Mouse (Mus musculus) spleen, adult 18-20 months (tissue): ENCODE results near the gene Pgs1.
A peak's percentile ranks its signal among the peaks of the same experiment; 100 is the strongest.

ENCODE experiments used
- DNase-seq, 2 experiments: peaks; one replicate each; pipeline ENCODE4 v3.0.0; 2022; ENCODE audit warnings: mixed read lengths in 2 of 2

Pgs1 gene

DNA sequence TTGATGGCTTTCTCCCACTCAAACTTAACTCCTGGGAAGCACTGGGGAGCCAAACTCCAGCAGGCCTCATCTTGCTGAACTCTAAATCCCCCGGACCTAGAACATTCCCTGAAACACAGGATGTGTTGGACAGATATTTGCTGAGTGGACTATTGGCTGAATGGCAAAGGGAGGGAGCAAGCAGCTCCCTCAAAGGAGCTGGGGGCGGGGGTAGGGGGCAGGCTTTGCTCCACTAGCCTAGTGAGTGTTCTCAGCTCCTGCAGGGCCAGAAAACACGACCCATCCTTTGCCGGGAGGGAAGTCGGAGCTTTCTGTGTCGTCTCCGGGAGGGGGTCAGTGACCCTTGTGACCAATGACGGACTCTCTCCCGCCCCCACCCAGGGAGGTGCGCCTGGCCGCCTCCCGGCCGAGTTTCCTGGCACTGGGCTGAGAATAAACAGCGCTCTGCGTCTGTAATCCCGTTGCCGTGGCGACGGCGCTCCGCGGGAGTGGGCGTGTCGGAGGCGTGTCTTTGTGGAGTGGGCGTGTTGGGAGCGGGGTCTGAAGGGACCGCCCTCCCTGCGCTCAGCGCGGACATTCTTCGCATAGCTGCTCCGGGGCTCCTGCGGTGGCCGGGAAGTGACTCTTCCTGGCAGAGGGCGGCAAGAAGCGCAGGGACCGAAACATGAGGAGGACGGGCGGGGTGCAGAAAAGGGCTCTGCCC is 22.9 kb upstream of the Pgs1 start:
- peak; percentile 96 to 98 for DNase-seq

DNA sequence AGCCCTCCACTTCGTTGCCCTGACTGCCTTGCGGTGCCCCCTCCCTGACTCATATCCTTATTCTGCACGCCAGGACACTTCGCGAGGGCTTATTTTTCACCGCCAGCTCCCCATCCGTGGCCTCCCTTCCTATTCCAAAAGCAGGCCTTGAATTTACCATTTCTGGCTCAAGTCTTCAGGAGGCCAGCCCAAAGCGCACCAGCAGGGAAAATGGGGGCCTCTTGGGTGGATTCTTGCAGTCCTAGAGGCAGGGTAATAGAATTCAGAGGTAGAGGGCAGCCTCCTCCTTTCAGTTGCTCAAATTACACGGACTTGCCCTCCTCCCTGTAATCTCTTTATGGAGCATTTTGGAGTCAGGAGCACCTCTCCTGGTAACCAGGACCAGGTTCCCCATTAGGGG is 22.2 kb upstream of the Pgs1 start:
- DNase-seq: no peak

DNA sequence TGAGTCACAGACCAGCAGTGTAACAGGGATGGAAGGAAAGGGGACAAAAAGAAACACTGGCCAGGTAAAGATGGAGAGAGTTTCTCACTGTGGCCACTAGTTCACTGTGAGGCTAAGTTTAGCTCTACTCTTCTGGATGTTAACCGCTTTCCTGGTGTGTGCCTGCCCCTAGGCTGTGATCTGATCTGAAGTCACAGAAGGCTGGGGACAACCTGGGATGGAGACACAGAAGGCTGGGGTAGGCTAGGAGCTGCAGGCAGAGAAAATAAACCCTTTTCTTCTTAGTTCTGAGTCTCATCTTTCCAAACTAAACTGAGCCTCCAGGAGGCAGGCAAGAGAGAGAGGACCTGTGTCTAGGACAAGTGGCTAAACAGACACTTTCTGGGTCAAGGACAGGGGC is 21.8 kb upstream of the Pgs1 start:
- no peak for DNase-seq

DNA sequence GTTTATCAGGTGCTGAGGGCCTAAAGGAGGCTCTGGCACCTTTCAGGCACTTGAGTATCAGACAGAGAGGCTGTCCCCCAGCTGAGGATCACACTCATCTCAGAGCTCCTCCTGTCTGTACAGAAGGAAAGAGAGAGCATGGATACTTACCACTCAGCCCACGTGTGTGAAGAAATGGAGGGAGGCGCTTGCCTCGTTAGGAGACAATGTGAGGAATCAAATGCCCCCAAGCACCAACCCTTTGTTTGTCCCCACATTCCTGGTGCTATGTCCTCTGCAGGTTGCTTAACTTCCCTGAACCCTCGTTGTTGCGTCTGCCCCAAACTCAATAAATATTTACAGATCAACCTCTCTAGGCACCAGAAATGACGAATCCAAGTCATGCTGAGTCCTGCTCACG is 21.0 kb upstream of the Pgs1 start:
- no peak for DNase-seq

DNA sequence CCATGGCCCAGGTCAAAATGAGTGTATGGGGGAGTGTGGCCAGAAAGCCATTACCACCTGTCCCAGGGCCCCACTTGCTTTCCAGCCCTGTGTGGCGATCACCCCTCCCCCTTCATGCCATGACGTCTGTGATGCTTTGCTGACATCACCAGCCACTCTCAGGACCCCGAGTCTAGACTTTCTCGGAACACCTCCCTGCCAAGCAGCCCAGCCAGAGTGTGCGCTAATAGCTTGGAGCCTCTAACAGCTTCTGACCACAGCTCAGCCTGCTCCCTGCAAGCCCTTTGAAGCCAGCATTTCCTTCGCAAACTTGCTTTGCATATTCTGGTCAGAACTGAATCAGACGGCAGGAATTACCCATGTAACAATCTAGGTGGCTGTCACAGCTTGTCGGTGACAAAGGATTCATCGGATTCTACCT is 20.5 kb upstream of the Pgs1 start:
- DNase-seq: no peak

DNA sequence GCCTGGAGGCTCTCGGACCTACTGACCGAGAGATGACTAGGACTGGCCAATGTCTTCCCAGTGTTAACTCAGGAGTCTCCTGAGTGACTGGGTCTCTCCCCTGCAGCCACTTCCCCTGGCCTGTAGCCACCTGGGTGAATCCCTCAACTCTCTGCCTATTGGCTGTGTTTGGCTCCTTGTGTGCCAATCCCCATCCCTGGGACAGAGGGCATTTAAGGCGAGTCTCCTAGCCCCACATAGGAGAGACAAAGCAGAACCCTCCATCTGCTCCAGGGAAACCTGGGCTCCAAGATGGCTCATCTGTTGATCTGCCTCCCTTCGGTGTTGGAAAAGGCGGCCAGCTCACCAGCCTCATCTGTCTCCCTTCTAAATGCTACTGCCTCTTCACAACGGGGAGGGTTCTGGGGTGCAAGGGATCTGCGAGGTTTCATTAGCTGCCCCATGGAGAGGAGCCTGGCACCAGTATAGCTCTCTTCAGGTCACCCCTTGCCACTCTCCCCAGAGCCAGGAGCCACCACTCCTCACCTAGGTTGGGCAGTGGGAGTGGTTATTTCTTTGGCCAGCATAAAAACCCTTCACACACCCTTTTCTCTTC is 19.5 kb upstream of the Pgs1 start:
- no peak for DNase-seq

DNA sequence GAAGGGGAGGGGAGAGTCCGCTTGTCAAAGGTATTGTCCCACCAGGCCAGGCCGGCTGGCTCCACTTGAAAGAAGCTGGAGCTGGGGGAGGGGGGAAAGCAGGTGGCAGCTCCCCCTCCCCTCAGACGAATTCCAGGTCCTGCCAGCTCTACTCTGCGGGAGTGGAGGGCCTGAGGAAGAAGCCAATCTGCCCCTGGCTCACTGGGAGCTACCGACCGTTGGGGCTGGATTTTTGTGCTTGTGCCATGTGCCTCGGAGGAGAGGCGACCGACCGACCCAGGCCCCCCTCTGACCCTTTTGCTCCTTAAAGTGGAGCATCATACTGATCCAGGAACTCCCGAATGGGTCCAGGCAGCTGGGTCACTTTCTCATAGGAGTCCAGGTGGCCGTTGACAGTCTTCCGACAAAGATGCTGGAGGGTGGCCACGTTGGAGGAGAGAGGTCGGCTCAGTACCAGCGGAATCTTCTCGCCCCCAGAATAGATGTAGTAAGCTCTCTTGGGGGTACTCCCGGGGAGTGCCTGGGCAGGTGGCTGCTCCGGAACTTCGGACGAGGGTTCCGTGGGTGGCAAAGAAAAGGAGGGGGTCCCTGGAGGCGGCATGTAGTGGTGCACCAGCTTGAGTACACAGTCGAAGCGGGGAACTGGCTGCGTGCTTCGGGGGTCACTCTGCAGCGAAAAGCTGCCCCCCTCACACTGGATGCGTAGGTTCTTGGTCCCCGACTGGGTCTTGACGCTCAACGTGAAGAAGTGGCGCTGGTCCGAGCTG is 18.7 kb upstream of the Pgs1 start:
- DNase-seq: no peak

DNA sequence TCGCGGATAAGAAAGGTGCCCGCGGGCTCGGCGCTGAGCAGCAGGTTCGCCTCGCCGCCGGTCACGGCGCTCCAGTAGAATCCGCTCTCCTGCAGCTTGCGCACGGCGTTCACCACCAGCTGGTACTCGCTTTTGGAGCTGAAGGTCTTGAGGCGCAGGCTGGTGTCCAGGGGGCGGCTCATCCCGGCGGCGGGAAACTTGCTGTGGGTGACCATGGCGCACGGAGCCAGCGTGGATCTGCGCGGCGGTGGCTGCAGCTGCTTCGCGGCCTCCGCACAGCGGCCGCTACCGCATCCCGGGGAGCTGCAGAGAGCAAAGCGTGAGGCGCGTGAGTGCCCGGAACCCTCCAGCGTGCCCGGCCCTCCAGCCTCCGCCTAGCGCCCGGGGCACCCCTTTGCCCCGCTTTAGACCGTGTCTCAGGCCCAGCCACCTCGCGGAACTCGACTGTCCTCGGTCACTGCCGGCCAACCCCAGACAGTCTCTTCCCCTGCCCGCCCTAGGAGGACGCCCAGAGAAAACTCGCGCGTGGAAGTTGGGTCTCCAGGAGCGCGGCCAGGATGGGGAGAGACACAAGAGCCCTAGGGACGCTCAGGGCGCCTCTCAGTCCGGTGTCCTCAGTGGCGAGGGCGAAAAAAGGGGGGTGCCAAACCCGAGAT is 17.9 kb upstream of the Pgs1 start:
- DNase-seq: no peak

DNA sequence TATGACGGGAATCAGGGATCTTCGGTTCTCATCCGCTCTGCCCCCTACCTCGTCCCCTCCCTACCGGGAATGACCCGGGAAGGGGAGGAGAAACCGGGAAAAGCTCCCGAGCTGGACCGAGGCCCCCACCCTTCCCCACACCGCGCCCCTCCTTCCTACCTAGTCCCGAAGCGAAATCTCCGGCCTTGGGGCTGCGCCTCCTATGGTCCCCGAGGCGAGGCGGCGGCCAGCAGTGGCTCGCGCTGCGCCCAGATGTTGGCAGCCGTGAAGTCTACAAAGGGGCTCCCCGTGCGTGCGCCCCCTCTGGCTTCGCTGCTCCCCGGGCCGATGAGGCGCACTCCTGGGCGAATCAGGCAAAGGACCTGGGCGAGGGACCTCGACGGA is 17.4 kb upstream of the Pgs1 start:
- no peak for DNase-seq

DNA sequence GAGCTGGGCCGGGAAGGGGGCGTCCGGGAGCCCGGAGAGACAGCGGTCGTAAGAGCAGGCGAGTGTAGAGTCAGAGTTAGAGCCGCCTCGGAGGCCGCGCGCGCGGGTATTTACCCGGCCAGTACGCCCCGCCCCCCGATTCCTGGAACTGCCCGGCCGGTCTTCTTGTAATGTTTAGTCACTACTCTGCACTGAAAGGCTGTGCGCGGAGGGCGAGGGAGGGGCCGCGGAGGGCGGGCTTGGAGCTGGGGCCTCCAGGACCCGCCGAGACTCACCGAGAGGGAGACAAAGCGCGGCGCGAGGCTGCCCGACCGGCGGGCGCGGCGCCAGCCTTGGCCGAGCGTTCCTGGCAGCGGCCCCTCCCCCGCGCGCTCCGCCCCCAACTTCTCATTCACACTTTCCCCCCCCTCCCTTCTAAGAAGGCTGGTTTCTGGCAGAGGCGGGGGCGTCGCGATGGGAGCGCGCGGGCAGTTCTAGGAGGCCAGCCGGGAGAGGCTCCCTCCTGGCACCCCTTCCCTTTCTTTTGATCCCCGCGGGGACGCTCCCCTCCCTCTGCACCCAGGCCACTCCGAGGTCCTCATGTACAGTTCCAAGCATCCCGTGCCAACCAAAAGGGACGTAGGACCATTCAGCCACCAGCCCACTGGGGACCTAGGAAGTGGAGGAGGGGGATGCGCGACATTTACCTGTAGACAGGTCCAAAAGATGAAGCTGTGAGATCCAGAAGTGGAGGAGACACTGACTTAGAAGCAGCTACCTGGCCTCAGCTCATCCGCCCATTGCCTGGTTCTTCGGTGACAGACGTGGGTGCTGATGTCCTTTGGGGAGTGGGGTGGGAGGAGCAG is 16.8 kb upstream of the Pgs1 start:
- DNase-seq: peak; percentile 84 to 92

DNA sequence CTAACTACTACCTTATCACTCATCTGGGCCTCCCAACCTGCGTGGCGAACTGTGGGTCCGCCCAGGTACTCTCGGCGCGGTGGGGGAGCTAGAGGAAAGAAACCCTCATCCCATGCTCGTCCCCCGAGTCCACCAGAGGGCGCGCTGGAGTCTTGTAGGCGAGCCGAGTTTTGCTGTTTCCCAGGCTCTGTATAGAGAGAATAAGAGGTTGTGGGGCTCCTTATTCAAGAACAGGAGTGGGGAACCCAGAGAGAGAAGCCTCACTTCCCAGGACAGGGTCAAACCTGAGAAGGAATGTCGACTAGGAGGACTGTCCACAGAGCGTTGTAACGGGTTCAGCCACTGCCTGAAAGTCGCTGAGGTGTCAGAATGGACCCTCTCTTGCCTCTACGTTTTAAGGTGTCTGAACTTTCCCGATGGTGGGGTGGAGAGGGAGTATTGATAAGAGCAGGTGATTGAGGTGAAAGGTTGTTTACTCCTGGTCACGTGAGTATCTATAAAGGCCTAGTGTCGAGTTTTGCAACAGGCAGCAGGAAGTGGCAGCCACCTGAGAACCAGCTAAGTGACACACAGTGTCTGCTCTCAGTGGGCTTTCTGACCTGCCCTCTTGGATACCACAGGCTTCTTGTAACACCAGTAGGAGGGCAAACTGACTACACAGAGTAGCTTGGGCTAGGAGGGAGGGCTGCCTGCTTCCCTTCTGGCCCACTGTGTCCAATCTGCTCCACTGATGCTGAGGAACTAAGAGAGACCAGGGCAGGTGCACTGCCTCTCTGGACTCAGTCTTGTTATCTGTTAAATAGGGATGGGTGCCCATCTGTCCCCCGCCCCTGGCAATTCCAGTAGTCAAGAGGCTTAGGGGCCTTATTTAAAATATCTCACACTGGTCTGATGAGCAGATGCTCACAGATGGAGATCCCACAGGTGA is 15.9 kb upstream of the Pgs1 start, which contains the start of gene Socs3:
Socs3 (minus strand) TSS at position 103 of the 928 bp plus-strand sequence.
- DNase-seq: peak; percentile 81 to 97

DNA sequence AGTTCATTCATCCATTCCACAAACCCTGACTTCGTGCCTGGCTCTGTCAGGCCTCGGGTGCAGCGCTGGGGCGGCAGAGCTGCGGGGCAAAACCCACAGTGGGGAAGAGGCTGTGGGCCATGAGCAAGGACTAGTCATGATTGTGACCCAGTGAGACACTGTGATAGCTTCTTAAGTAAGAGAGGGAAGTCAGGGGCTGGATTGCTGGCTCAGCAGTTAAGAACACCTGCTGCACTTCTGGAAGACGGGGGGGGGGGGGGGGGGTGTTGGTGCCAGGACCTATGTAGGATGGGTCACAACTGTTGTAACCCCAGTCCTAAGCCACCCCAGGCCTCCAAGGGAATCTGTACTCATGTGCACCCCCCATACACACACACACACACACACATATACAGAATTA is 15.0 kb upstream of the Pgs1 start:
- no peak for DNase-seq

DNA sequence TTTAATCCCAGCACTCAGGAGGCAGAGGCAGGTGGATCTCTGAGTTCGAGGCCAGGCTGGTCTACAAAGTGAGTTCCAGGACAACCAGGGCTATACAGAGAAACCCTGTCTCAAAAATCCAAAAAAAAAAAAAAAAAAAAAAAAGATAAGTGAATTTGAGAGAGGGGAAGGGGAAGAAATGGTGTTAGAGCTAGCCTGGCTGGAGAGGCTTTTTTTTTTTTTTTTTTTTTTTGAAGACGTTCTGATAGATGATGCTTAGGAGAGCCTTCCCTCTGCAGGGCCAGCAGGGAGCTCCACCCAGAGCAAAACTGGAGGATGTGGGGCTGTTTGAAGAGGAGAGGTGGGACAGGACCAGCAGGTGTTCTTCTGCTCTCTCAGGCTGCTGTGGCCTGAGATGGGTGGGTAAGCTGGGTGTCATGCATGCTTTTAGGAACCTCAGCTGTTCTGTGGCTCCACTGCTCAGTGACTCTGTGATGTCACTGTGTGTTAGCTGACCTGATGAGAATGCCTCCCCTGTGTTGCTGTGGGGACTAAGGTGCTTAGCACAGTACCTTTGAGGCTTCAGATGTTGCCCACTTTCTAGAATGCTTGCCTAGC is 14.3 kb upstream of the Pgs1 start:
- no peak for DNase-seq

DNA sequence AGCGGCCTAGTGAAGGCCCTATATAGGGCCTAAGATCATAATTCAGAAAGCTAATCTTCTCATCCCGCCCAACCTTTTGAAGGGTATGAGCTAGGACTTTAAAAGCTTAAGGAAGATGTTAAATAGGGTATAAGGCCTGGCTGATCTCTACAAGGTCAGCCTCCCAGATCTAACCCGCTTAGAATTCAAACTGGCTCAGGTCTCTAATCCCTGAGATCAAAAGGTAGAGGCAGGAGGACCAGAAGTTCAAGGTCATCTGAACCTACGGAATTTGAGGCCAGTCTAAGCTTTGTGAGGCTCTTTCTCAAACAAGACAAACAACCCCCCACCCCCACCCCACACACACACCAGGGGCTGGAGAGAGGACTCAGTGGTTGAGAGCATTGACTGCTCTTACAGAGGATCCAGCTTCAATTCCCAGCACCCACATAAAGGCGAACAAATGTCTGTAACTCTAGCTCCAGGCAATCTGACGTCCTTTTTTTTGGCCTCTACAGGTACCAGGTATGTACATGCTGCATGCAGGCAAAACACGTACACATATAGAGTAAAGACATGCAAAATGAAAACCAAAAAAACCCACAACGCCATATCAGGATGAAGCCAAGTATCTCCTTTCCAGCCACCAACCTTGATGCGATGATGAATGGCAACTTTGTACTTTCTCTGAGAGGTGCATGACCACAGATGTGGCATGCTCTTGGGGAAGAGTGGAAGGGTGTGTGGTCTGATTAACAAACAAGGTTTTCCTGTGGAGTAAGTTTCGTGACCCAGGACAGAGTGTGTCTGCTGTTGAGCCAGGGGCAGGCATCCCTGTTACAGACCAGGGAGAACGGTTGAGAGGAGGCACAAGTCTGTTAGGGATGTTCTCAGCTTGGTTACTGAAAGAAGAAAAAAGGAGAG is 13.2 kb upstream of the Pgs1 start:
- DNase-seq: no peak

DNA sequence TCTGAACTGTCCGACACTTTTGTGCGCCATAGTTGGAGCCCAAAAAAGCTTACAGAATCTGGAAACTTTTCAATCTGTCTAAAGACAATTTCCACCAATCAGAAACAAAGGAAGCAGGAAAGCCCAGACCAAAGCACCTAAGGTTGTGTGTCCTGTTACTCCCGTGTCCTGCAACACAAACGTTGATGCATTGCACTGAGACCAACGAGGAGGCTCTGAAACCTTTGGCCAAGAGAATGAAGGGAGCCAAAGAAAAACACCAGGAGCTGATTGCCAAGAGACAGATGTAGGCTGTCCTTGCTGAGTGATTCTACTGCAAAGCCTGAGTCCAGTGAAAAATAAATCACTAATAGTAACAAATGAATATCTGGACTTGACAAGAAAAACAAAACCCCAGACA is 12.5 kb upstream of the Pgs1 start:
- DNase-seq: no peak

DNA sequence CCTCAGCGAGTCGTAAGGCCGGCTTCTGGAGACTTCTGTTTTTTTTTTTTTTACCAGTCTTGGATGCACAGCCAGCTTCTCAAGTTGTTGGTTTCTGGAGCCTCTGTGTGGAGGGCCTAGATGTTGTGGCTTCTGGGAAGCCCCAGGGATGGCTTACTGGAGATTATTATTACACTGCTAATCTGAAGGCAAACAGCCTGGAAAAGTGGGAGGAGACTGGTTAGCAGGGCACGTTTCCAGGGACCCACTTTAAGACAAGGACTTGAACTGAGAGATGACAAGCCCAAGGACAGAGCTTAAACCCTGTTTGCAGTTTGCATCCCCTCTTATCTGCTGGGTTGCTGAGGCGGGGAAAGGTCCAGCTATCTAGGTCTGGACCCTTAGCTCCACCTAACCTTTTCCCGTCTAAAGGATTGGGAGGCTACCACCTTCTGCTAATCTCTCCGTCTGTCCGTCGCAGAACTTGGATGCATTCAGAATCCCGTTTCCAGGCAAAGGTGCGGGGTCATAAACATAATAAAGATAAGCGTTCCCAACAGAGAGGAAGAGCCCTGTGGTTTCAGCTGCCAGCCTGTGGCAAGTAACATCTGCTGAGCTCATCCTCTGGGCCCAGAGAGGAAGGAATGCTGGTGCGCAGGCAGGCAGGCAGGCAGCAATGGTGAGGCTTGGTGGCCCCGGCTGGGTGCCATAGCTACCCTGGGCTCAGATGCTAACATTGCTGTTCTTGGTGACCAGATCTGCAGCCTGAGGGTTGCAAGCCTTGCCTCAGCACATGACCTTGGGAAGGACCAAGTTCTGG is 11.6 kb upstream of the Pgs1 start:
- DNase-seq: no peak

DNA sequence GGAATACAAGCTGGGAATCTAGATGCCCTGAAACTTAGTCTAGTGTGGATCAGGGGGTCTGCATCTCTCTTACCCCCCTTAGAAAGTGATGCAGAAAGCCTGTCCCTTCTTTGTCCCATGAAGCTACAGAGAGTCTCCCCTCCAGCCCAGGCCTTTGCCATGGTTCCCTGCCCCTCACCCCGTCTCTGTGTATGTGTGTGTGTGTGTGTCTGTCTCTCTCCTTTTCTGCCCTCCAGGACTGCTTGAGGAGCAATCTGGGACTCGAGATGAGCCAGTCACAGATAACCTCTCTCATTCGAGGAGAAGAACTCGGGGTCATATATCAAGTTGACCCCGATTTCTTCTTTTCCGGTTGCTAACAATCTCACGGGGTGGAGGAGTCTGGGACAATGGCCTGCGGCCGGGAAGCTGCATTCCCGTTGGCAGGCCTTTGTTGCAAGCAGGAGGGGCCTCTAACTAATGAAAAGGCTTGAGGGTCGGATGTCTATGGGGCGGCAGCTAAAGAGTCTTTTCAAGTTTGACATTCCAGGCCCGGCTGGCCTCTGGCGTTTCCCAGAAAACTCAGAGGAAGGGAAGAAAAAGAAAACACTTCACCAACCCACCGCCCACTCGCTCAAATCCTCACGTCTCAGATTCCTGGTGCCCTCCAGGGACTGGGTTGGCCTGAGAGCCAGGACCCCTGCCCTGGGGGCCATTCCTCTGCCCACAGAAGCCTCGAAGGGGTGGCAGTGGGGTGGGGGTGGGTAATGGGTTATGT is 10.7 kb upstream of the Pgs1 start:
- DNase-seq: no peak

DNA sequence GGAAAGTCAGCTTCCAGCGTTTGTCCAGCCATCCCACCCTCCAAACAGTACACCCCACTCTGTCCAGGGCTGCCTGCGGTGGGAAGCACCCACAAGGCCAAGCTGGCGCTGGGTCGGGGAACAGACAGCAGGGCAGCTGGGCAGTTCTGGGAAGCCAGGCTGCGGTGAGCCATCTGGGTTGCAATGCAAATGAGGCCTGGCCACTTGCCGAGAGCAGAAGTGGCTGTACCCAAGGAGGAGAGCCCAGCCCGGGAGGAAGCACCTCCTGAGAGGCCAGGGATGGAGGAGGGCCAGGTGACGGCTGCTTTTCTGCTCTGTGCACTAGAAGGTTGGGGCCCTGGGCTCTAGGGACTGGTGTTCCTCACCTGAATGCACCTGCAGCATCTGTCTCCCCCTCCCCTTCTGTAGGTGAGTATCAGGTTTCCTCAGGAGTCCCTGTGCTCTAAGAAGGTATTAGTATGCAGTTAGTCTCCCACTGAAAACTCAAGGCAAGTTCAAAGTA is 10.0 kb upstream of the Pgs1 start:
- DNase-seq: peak; percentile 56 to 57
